Mouse (Mus musculus) left cerebral cortex, adult 9 months (tissue): ENCODE data around the gene Atp5c1.

Experiments
- DNase-seq, 2 experiments: peaks; one replicate each; pipeline ENCODE4 v3.0.0; 2022; ENCODE audit warnings: low spot score in 2 of 2

The Atp5c1 gene

DNA sequence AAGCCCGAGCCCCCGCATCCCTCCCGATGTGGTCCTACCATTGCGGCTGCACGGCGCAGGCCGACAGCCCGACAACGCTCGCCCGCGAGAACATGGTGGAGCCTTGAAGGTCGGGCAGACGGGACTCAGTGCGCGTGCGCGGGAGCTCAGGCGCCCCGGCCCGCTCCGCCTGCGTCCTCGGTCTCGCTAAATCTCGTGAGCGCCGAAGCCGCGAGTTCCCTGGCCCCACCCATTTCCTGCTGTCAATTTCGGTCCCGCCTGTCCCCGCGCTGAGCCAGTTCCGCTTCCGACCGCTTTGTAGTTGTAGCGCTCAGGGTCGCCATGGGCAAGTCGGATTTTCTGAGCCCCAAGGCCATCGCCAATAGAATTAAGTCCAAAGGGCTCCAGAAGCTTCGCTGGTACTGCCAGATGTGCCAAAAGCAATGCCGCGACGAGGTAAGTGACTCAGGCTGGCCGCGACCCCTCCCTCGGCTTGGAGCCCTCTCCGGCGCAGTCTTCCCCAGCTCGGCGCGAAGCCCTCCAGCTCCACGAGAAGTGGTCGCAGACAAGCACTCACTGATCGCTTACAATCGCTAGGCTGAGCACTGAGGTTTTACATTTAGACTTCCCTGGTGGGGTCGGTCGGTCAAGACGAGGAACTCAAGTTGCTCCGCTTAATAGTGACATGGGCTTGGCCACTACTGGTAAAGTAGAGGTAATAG lies at the start of gene Atp5c1, which contains the start of gene Kin:
TSS of gene Atp5c1 (minus strand) at position 201 of the 701 bp plus-strand sequence.
TSS of gene Kin (plus strand) at position 284 of the 701 bp plus-strand sequence.
- peak; percentile 88 to 96 for DNase-seq

DNA sequence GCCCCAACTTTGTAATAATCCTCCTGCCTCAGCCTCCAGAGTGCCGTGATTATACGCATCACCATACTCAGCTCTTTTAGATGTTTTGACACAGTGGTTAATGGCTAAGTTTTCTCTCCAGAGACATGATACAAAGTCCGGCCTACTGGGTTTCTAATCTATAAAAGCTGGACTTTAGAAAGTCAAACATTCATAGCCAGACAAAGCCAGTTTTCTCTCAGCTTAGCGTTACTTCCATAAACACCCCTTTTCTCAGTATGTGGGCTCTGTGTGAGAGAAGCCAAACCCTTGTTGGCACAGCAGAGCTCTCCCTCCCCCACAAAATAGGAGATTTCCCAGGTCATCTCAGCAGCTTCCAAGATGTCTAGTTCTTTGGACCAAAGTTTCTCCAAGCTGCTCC lies 48.3 kb upstream of the Atp5c1 start:
- DNase-seq, result no peak

DNA sequence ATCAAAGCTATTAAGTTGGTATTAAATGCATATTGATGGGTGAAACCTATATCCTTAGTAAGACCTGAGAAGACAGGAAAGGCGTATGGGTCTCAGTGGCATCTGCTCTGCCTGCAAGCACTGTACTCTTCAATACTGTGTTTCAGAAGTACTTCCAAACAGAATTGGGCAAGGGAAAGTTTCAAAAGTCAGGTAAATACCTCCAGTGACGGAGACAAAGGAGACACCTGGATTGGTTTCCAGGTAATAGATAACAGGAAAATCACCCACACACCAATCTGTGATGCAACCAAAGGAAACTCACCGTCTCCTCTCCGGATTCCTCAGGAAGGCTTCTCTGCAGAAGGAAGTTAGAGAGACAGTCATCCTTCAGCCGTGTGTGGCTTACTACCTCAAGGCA lies 47.2 kb upstream of the Atp5c1 start:
- no peak for DNase-seq

DNA sequence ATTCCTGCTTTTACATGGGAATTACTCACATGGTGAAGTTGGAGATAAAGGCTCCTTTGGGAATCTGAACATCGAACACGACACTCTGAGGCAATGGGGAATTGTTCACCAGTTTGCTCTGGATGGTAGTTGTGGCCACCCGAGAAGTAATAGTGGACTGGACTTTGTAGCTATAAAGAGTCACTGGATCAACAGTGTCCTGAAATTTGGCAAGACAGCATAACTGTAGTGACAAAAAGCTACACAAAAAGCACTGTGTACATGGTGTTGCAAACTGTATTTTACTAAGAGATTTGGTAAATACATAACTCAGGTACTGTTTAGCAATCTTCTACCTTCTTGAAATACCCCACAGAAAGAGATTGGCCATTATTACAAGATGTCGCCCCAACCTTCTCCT lies 45.8 kb upstream of the Atp5c1 start:
- no peak for DNase-seq

DNA sequence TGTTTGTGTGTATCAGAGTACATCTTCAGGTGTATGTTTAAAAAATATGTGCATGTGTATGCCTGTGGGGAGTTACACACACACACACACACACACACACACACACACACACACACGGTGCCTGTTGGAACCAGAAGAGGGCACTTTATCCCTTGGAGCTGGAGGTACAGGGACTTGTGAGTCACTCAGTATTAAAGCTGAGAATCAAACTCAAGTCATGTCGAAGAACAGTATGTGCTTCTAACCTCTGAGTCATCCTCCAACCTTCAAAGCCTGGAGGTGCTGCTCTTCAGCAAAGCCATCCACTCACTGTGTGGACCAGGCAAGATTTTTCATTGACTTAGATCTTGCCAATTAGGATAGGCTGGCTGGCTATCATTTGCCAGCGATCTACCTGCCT lies 41.5 kb upstream of the Atp5c1 start:
- DNase-seq, result no peak

DNA sequence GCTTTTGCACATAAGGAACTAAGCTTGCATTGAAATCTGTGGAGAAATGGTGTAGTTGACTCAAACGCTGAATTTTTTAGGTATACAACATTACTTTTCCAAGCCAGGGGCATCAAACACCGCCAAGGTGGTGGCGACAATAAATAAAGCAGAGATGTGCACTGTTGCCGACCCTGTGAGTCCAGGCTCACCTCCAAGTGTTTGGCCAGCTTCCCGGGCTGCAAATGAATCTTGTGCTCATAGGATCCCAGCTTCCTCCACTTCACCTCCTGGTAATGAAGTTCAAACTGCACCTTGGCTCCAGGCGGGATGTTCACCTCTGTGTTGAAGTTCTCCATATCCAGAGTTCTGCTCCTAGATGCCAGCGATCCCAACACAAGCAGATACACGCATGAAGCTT lies 39.0 kb upstream of the Atp5c1 start:
- DNase-seq, result no peak

DNA sequence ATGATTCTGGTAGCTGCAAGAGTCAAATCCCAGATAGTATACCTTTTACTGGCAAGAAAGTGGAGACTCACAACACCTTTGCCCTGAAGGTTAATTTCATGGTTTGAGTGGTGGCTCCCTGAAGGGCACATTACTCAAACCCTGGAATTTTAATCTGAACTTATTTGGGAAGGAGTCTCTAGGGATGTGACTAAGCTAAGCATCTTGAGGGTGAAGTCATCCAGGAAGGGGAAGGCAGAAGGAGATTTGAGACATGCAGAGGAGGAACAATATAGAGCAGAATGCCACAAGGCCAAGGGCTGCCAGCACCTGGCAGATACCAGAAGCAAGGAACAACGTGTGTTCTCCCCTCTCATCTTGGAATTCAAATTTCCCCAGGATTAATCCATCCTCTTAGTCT lies 38.4 kb upstream of the Atp5c1 start:
- no peak for DNase-seq

DNA sequence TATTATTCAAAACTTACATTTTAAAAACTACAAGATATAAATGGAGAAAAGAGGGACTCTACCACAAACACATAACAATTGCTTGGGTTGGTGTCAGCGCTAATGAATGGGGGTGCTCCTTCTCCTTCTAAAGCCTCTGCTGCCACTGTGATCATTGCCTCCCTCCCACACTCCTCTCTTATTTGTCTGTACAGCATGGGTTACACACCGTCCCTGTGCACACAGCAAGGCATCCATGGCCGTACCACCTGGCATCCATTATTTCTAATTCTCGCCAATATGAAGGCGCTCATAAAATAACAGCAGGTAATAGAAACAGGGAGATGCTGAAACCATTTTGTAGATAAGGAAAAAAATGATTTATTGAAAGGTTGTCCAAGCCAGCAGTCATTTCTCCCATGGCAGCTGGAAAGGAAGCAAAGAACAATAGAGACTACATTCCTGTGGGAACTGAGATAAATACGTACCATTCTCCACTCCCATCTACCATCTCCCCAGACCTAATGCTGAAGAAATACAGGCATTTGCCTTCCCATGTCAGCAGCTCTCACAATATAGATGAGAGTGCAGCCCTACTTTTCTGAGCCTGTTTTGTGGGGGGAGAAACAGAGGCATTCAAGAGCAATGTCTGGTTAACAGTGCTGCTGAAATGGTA lies 28.4 kb upstream of the Atp5c1 start:
- DNase-seq, result no peak

DNA sequence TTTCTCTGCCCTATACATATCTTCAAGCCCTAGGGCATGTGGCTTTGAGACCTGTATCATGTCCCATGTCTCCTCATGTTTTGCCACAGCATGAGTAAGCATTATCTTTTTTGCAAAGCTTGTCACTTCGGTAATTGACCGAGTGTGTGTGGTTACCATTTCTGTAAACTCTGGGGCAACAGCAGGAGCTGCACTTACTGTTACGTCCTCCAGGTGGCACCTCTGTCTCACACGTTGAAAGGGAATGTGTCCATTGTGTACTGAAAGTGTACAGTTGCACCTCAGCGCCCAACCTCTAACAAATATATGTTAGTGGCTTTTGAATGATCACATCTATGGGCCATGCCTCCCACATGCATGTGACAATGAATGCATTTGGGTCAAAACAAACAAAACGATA lies 20.9 kb upstream of the Atp5c1 start:
- DNase-seq, result peak in 1 of 2 experiments; percentile 53

DNA sequence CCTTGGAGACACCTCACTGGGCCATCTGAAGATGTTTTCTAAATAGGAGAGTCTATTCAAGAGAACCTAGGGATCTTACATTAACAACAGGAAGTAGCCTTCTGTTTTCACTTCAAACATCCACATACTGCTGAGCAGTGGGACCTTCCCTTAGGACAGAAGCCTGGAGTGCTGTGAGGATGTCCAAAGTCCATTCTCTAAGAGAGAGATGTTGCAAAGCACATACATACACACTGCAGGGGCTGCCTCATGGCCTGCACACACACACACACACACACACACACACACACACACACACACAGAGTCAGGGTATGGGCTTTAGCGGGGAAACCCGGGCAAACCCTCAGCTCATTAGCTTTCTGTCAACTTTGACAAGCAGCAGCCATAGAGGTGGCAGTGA lies 20.2 kb upstream of the Atp5c1 start:
- DNase-seq, result no peak

DNA sequence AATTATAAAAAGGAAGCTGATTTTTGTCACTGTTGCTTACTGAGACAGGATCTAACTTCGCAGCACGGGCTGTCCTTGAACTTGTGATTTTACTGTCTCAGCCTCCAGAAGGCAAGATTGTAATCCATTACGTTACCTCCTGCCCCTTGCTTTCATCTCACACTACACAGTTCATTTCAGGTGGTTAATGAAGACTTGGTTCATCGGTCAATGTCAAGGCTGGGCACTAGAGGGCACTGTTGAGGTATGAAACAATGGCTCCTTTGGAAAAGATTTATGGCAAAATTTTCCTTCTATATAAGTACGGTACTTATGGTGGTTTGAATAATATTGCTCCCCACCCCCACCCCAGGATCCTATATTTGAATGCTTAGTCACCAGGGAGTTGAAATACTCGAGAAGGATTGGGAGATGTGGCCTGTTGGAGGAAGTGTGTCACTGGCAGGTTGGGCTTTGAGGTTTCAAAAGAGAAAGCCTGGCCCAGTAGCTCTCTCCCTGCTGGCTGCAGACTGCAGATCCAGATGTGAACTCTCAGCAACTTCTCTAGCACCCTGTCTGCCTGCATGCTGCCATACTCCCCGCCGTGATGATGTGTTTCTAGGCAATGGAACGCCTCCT lies 18.4 kb upstream of the Atp5c1 start:
- peak in 1 of 2 experiments; percentile 70 for DNase-seq

DNA sequence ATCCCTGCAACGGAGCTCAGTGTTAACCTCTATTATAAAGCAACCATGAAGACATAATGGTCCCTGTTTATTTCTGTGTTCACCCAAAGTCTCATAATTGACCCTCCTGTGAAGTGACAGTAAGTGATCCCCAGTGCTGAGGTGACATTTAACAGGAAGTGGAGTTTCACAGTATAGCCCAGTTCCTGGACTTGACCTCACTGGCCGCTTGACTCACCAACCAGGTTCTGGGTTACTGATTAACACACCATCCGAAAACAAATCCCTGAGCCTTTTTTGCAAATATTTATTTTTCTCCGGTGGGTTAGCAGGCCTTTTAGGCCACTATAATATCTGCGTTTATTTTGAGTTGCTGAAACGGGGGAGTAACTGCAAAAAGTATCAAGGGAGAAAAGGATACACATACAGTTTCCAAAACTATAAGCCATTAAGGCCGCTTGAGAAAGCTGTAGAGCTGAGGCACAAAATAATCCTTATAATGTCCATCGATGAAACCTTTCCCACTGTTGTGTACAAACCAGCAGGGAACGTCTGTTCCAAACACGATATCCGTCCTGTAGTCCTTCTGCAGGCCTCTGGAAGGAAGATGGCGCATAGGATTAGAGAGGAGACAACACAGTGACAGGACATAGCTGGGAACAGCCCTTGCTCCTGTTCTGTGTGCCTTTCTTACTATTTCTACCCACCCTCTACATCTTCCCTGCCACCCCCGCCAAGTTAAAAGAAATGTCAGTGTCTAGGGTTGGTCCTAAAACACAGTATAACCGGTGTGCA lies 14.2 kb upstream of the Atp5c1 start:
- DNase-seq, result no peak

DNA sequence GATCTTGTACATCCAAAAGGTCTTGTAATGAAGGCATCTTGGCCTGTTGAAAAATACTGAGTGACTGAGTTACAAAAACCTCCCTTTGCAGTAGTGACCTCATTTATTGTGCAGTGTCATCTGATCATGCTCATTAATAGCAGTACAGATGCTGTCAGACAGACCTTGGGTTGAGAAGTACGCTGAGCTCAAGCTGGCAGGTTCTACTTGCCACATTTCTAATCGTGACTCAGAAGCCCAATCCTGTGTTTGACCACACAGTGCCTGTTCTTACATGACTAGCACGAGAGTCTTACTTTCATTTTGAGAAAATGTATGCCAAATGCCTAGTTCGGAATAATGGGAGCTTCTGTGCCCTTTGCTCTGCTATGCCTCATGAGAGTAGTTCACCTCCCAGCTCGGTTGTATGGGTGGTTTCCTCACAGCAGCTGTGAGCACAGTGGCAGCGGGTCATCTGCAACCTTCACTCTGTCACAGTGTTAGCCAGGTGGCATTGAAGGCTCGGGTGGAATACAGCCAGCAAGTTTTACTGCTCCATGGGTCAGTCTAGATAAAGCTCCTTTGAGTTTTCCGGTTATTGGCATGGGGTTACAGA lies 7.0 kb upstream of the Atp5c1 start:
- DNase-seq, result no peak

DNA sequence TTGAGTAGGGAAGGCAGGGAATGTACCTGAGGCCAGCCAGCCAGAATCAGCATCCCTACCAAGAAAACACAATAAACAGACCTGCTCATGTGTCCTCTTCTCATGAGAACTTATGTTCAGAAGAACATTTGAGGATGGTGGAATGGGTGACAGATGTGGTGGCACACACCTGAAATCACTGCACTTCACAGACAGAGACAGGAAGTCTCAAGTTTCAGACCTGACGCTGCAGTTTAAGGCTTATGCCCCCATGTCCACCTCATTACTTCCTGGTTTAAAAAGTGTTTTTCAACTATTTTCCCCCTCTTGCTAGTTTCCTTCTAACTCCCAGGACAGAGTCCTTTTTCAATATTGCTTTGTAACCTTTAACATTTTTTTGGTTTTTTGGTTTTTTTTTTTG lies 2.4 kb upstream of the Atp5c1 start:
- DNase-seq, result no peak

DNA sequence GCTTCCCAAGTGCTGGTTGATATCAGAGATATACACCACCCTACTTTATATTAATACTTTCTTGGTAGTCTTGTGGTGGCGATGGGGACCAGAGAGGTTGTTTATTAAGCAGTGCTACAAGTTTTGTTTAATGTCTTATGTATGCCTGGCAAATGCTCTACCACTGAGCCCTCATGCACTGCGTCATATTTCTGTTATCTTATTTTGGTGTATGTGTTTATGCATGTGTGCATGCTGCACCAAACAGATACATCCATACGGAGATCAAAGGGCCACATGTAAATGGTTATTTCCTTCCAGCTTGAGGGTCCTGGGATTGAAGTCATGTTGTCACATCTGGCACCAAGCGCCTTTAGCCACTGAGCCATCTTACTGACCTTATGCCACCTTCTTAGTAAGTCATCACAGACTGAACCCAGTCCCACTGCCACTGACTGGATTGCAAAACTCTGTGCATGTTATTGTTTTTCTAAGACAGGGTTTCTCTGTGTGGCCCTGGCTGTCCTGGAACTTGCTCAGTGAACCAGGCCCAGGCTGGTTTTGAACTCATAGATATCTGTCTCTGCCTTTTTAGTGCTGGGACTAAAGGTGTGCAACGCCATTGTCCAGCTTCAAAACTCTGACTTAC lies 1.3 kb upstream of the Atp5c1 start:
- DNase-seq, result no peak

DNA sequence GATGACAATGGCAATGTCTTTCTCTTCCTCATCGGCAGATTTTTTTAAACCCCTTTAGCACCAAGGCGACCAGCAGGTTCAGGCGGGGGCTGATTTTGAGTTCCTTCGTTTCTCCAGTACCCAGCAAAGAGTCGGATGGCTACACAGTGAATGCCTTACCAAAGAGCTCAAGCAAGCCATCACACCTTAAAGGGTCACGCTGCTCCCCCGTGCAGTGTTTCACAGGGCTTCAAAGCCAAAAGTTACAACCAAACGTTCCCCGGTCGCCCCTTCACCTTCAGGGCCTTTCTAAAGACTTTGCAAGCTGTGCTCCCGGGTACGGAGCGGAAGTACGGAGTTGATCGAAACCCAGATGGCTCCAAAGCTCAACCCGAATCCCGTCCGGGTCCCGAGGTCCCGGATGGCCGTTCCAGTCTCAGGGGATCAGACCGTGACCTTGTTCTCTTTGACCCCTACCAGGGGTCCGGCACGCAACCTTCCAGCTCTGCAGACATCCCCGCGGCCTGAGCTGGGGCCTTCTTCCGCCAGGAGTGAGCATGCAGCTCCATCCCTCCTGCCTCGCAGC lies 483 bp downstream of the Atp5c1 start:
- DNase-seq, result no peak

DNA sequence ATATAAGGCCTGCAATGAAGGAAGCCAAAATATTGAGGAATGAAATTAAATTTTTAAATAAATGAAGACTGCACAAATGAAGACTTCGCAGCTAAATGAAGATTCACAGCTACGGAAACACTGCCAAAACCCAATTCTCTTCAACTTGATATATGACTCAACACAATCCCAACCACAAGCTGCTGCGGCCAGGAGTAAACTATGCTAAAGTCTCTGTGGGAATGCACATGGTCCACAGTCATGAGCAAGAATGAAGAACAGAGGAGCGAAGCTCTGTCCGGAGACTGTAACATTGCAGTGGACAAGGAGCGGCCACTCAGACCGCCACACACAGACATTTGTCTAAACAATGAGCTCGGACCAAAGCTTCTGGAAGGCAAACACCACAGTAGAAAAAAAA lies 3.6 kb downstream of the Atp5c1 start:
- DNase-seq, result no peak

DNA sequence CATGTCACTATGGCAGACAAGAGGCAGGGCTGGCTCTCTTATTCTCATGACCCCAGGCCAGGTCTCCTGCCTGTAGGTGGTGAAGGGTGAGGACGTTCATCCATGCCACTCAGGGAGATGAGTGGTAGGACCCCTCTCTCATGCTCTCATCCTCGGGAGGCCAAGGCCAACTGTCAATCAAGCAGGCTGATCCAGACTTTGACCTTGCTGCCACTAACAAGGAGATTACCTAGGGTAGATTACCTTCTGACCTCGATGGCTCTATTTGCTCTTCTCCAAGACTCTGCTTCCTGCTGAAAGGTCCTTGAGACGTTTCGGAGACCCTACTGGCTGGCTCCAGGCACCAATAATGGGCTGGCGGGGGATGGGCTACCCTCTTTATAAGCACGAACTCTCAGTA lies 5.8 kb downstream of the Atp5c1 start:
- no peak for DNase-seq

DNA sequence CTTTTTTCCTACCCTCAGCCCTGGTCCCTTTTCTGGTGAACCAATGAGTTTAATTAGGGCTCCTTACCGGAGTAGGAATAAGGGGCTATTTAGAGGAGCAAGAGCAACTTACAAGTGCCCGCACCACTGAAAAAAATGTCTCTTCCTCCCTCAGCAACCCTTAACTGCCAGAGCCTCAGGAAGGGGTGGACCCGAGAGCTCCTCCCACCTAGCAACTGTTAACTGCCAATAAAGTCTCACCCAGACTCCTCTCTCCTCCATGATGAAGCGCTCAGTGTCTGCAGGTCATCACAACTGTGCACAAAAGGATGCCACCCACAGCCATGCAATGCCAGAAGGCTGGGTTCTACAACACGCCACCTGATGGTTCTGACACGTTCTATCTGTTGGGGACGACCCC lies 8.6 kb downstream of the Atp5c1 start:
- DNase-seq, result no peak

DNA sequence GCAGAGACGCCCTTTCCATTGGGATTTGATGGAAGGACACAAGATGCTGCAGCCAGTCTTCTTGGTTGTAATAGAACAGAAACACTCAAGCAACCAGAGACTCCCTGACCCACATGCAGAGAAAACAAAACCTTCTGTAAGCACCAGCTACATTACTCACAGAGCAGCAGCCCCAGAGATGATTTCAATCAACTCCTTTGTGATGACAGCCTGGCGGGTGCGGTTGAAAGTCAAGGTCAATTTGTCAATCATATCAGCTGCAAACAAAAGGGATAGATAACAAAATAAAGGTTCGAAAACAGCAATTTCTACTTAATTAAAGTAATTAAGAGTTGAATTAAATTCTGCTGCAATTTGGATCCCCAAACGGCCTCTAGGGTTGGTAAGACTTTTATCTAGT lies 21.5 kb downstream of the Atp5c1 start:
- DNase-seq, result no peak

DNA sequence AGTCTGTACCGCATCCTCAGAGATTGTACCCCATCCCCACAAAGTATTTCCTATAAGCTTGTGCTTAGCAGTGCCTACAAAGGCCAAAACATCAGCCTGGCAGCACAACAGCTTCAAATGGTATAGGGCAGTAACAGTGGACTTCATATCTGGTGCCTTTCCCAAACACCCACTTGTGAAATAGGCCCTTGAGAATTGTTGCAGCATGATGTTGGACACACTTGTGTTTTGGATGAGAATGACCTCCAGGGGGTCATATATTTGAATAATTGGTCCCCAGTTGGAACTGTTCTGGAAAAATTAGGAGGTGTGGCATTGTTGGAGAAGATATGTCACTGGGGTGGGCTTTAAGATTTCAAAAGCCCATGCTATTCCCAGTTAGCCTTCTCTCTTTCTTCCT lies 28.3 kb downstream of the Atp5c1 start:
- DNase-seq, result no peak
